In genomic region chr16:9242099-9242498, GRCm38 (mm10) we compare ENCODE assay signal across 21 mouse cellular contexts.
DNase-seq lines count a peak whose midpoint lies in the region; ATAC-seq and TF ChIP-seq lines count a peak whose summit lies in the region.
"Had no signal": no experiment of that assay in that cellular context is flagged by ENCODE, and none has a peak within 500 bp of the region (broad histone marks: within the 10 kb centered on the region; RNA-seq: fewer than 3 reads in every experiment).

No protein-coding gene starts in this region.

- no peak overlapping the region for H3K4me2 ChIP-seq in hindbrain, postnatal 0 days (ENCODE audit: low read depth, low read length)
- no peak overlapping the region for H3K4me2 ChIP-seq in hindbrain, embryonic 16.5 days (ENCODE audit: low read length)
- H3K4me2 ChIP-seq in lung, postnatal 0 days (replicated peaks; ENCODE audit: low read depth, low read length): no peak overlapping the region
- H3K4me2 ChIP-seq: embryonic facial prominence, embryonic 13.5 days; forebrain, embryonic 12.5 days; heart, embryonic 12.5 days; hindbrain, embryonic 12.5 days; intestine, embryonic 15.5 days; kidney, embryonic 15.5 days had no signal

- DNase-seq in hindbrain, postnatal 0 days (ENCODE audit: low spot score): peak; percentile 25
- peak; percentile 68 for DNase-seq in Muller cell, postnatal 12 days (ENCODE audit: inconsistent ontology term)
- peak; percentile 35 for DNase-seq in R1 (ENCODE audit: low read depth, low spot score)
- peak; percentile 24 to 52 for DNase-seq in adrenal gland, postnatal 36 days
- DNase-seq in thymus, postnatal 25 days: no peak
- DNase-seq in lung, postnatal 0 days (ENCODE audit: low spot score): no peak
- DNase-seq: cerebellum, adult 11 months; cerebellum, adult 8-10 months; cerebellum, postnatal 36 days; gastrocnemius, postnatal 14 days; heart, adult 2 months; heart, postnatal 4 days; kidney, adult 2 months had no signal

- H3K27ac ChIP-seq in hindbrain, postnatal 0 days: no peak overlapping the region
- H3K27ac ChIP-seq in hindbrain, embryonic 16.5 days (ENCODE audit: low read depth, low read length): no peak overlapping the region
- H3K27ac ChIP-seq in lung, postnatal 0 days (ENCODE audit: low read length): no peak overlapping the region
- H3K27ac ChIP-seq: embryonic facial prominence, embryonic 13.5 days; forebrain, embryonic 12.5 days; heart, adult 2 months; hindbrain, embryonic 12.5 days; intestine, embryonic 15.5 days; kidney, embryonic 15.5 days had no signal

- no peaks in the 10 kb centered on the region for H3K36me3 ChIP-seq in hindbrain, postnatal 0 days (ENCODE audit: insufficient read depth, low read length)
- H3K36me3 ChIP-seq in hindbrain, embryonic 16.5 days (ENCODE audit: control insufficient read depth, insufficient read depth, low read length): no peaks in the 10 kb centered on the region
- H3K36me3 ChIP-seq in lung, postnatal 0 days (ENCODE audit: insufficient read depth, low read length): no peaks in the 10 kb centered on the region
- H3K36me3 ChIP-seq: embryonic facial prominence, embryonic 13.5 days; forebrain, embryonic 12.5 days; heart, embryonic 12.5 days; hindbrain, embryonic 12.5 days; intestine, embryonic 15.5 days; kidney, embryonic 15.5 days had no signal

- no peaks in the 10 kb centered on the region for H3K4me1 ChIP-seq in hindbrain, postnatal 0 days (ENCODE audit: insufficient read depth, low read length)
- no peaks in the 10 kb centered on the region for H3K4me1 ChIP-seq in hindbrain, embryonic 16.5 days (ENCODE audit: control insufficient read depth, insufficient read depth, low read depth, low read length)
- no peaks in the 10 kb centered on the region for H3K4me1 ChIP-seq in lung, postnatal 0 days (ENCODE audit: insufficient read depth, low read depth, low read length)
- H3K4me1 ChIP-seq: embryonic facial prominence, embryonic 13.5 days; forebrain, embryonic 12.5 days; heart, embryonic 12.5 days; hindbrain, embryonic 12.5 days; intestine, embryonic 15.5 days; kidney, embryonic 15.5 days had no signal

- no peak overlapping the region for H3K4me3 ChIP-seq in hindbrain, postnatal 0 days (ENCODE audit: low read length)
- no peak overlapping the region for H3K4me3 ChIP-seq in hindbrain, embryonic 16.5 days (ENCODE audit: low read length)
- no peak overlapping the region for H3K4me3 ChIP-seq in lung, postnatal 0 days (ENCODE audit: low read depth, low read length)
- H3K4me3 ChIP-seq: embryonic facial prominence, embryonic 13.5 days; forebrain, embryonic 12.5 days; heart, adult 2 months; heart, embryonic 12.5 days; hindbrain, embryonic 12.5 days; intestine, embryonic 15.5 days; kidney, embryonic 15.5 days had no signal

- TF ChIP-seq CTCF in hindbrain, postnatal 0 days (IDR thresholded peaks at IDR 0.05; ENCODE audit: low read depth): no peak
- no peak for TF ChIP-seq CTCF in lung, postnatal 0 days (IDR thresholded peaks at IDR 0.05)

- H3K9me3 ChIP-seq in hindbrain, postnatal 0 days (ENCODE audit: low read length): no peaks in the 10 kb centered on the region
- no peaks in the 10 kb centered on the region for H3K9me3 ChIP-seq in hindbrain, embryonic 16.5 days (ENCODE audit: control insufficient read depth, low read length)
- no peaks in the 10 kb centered on the region for H3K9me3 ChIP-seq in lung, postnatal 0 days (ENCODE audit: low read length)
- H3K9me3 ChIP-seq: forebrain, embryonic 12.5 days; intestine, embryonic 15.5 days; kidney, embryonic 15.5 days had no signal

- no peak for ATAC-seq in hindbrain, postnatal 0 days
- ATAC-seq in hindbrain, embryonic 16.5 days: no peak
- no peak for ATAC-seq in lung, postnatal 0 days
- ATAC-seq: forebrain, embryonic 16.5 days; intestine, embryonic 15.5 days had no signal

- no peak overlapping the region for H3K9ac ChIP-seq in hindbrain, postnatal 0 days (replicated peaks; ENCODE audit: low read length)
- no peak overlapping the region for H3K9ac ChIP-seq in hindbrain, embryonic 16.5 days (ENCODE audit: low read depth, low read length)
- no peak overlapping the region for H3K9ac ChIP-seq in lung, postnatal 0 days (replicated peaks; ENCODE audit: low read depth)
- H3K9ac ChIP-seq: embryonic facial prominence, embryonic 13.5 days; forebrain, embryonic 12.5 days; heart, embryonic 12.5 days; hindbrain, embryonic 12.5 days; intestine, embryonic 15.5 days; kidney, embryonic 15.5 days had no signal

- H3K27me3 ChIP-seq in hindbrain, postnatal 0 days (ENCODE audit: insufficient read depth, low read length): no peaks in the 10 kb centered on the region
- no peaks in the 10 kb centered on the region for H3K27me3 ChIP-seq in hindbrain, embryonic 16.5 days (replicated peaks; ENCODE audit: control insufficient read depth, insufficient read depth, low read length)
- H3K27me3 ChIP-seq in lung, postnatal 0 days (replicated peaks; ENCODE audit: insufficient read depth, low read length): no peaks in the 10 kb centered on the region
- H3K27me3 ChIP-seq: embryonic facial prominence, embryonic 13.5 days; forebrain, embryonic 12.5 days; heart, embryonic 12.5 days; hindbrain, embryonic 12.5 days; intestine, embryonic 15.5 days; kidney, embryonic 15.5 days had no signal

- 97% methylated on average over 4 of the region's 4 CpGs for WGBS in hindbrain, postnatal 0 days
- WGBS in hindbrain, embryonic 16.5 days: 96% methylated on average over 4 of the region's 4 CpGs
- WGBS in lung, postnatal 0 days: 91% methylated on average over 4 of the region's 4 CpGs

- TF ChIP-seq EP300 in lung, postnatal 0 days (IDR thresholded peaks at IDR 0.05): no peak

Comparison
In these comparisons a context has a peak if more than half of its experiments do, and no peak if none do; other contexts are left out.
1. DNase-seq: peak in hindbrain, postnatal 0 days (single experiment), Muller cell, postnatal 12 days (single experiment), R1 (single experiment) and adrenal gland, postnatal 36 days (2 of 2); none in thymus, postnatal 25 days (single experiment) and lung, postnatal 0 days (single experiment).